Mouse (Mus musculus) liver, postnatal 0 days (tissue): ENCODE results near the gene Muc3. TPM values are rescaled to one million over a fixed set of nuclear protein-coding genes. Genes with fewer than 3 reads are reported as not detected.

Experiments
- ATAC-seq: fragments of 200-750 bp; cut with Nextera tagmentation; 2 replicates; pipeline ENCODE4 v1.8.0; 2017; ENCODE audit warnings: mild to moderate bottlenecking, moderate library complexity
- DNase-seq: peaks from one replicate; pipeline ENCODE4 v3.0.0-alpha.2; 2016
- H3K27ac ChIP-seq: fragments of 300-500 bp; sonication (generic); 2 replicates; pipeline ENCODE4 v1.5.1; 2014; ENCODE audit warnings: antibody characterized with exemption, moderate library complexity, mild to moderate bottlenecking, low read depth
- H3K27me3 ChIP-seq: fragments of 300-500 bp; sonication (generic); 2 replicates; pipeline ENCODE4 v1.6.1; 2014; ENCODE audit warnings: low read length, control low read depth, mixed read lengths; ENCODE audit not compliant: insufficient read depth
- H3K36me3 ChIP-seq: fragments of 300-500 bp; sonication (generic); replicated peaks from 2 replicates; pipeline ENCODE4 v1.6.1; 2014; ENCODE audit warnings: mild to moderate bottlenecking, control low read depth, low read length, moderate library complexity, mixed read lengths; ENCODE audit not compliant: insufficient read depth
- H3K4me1 ChIP-seq: fragments of 300-500 bp; sonication (generic); 2 replicates; pipeline ENCODE4 v1.6.1; 2014; ENCODE audit warnings: antibody characterized with exemption, mild to moderate bottlenecking, control low read depth; ENCODE audit not compliant: insufficient read depth
- H3K4me2 ChIP-seq: fragments of 300-500 bp; sonication (generic); 2 replicates; pipeline ENCODE4 v1.6.1; 2014; ENCODE audit warnings: low read depth, mild to moderate bottlenecking, low read length, moderate library complexity, mixed read lengths
- H3K4me3 ChIP-seq: fragments of 300-500 bp; sonication (generic); 2 replicates; pipeline ENCODE4 v1.5.1; 2014; ENCODE audit warnings: low read depth, low read length
- H3K9ac ChIP-seq: fragments of 300-500 bp; sonication (generic); replicated peaks from 2 replicates; pipeline ENCODE4 v1.6.1; 2014; ENCODE audit warnings: mild to moderate bottlenecking, moderate library complexity
- H3K9me3 ChIP-seq: fragments of 300-500 bp; sonication (generic); 2 replicates; pipeline ENCODE4 v1.6.1; 2016; ENCODE audit warnings: mild to moderate bottlenecking, control low read depth, low read length, mixed read lengths
- CTCF ChIP-seq: sonication (generic); IDR thresholded peaks from 2 replicates; pipeline ENCODE4 v1.5.1; 2016; ENCODE audit warnings: antibody characterized with exemption, low read depth
- EP300 ChIP-seq: IDR thresholded peaks from 2 replicates; pipeline ENCODE4 v1.6.1; 2016; ENCODE audit warnings: antibody characterized with exemption, low read depth, mild to moderate bottlenecking
- WGBS: fragments of 180-500 bp; shearing (Covaris S2); extraction: QIAGEN DNeasy Blood & Tissue Kit; methylation state at CpG from one replicate; pipeline ENCODE4 v1.1.7; 2014; ENCODE audit not compliant: insufficient replicate concordance; 5-methylcytosine and 5-hydroxymethylcytosine counted together
- polyA plus RNA-seq: library from polyadenylated mRNA; unstranded; fragments of >200 nt; fragmentation: Nextera tagmentation; extraction: Ambion mirVana; gene quantifications from 2 replicates; pipeline ENCODE4 v1.2.1, GENCODE M21; 2015

The Muc3 gene
- polyA plus RNA-seq, 1 experiment from 2014 or later: not detected

DNA sequence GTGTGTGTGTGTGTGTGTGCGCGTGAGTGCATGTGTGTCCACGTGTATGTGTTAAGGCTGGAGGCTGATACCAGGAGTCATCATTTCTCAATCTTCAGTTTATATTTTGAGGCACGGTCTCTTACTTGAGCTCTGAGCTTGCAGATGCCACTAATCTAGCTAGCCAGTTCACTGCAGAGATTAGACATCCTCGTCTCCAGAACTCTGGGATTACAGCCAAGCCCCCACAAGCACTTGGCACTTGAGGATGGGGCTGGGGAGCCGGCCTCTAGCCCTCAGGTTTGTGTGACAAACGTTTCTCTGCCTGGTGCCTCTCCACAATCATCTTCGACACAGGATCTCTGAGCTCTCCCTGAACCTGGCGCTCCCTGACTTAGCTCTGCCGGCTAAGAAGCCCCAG is 58.3 kb downstream of the Muc3 start:
- Histone ChIP-seq H3K27me3 (no peaks in the 10 kb centered on the region), H3K4me2 (no peak overlapping the region), H3K9me3 (no peaks in the 10 kb centered on the region), H3K4me1 (no peaks in the 10 kb centered on the region; the same call in 1 of the 2 replicates), H3K4me3 (no peak overlapping the region), H3K9ac (no peak overlapping the region), H3K36me3 (no peaks in the 10 kb centered on the region), H3K27ac (no peak overlapping the region)
- DNase-seq (no peak), ATAC-seq (no peak)
- TF ChIP-seq CTCF (no peak), EP300 (no peak)
- WGBS: 72% methylated on average over 10 of the region's 10 CpGs

DNA sequence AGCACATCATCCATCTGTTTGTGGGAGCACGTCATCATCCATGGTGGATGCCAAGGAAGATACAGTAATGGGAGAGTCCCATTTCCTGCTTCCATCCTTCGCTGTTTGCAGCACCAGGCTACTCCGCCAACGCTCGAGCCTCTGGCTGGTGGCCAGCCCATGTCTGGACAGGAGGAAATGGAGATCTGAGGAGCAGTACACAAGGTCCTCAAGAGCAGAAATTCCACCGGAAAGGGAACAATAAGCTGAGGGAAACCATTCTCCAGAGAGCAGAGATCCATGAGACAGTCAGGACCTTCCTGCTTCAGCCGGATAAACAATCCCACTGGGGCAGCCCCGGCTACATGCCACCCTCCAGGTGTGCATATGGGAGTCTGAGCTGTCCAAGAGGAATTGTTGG is 61.7 kb downstream of the Muc3 start:
- Histone ChIP-seq H3K27ac (no peak overlapping the region), H3K27me3 (no peaks in the 10 kb centered on the region), H3K9me3 (no peaks in the 10 kb centered on the region), H3K4me2 (no peak overlapping the region), H3K4me1 (no peaks in the 10 kb centered on the region), H3K36me3 (no peaks in the 10 kb centered on the region), H3K9ac (no peak overlapping the region), H3K4me3 (no peak overlapping the region)
- WGBS: 75% methylated on average over 8 of the region's 8 CpGs
- no peak for DNase-seq
- ATAC-seq: no peak; the same call in 1 of the 2 replicates
- TF ChIP-seq EP300 (peak; percentile 49; the same call in 1 of the 2 replicates), CTCF (no peak)

DNA sequence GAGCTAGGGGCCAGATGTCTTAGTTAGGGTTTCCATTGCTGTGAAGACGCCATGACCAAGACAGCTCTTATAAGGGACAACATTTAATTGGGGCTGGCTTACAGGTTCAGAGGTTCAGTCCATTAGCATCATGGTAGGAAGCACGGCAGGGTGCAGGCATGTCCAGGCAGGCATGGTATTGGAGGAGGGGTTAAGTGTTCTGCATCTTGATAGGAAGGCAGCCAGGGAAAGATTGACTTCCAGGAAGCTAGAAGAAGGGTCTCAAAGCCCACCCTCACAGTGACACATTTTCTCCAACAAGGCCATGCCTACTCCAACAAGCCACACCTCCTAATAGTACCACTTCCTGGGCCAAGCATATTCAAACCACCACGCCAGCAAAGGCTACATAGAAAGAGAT is 63.4 kb downstream of the Muc3 start:
- no peak for ATAC-seq
- Histone ChIP-seq H3K9me3 (no peaks in the 10 kb centered on the region), H3K36me3 (no peaks in the 10 kb centered on the region), H3K27me3 (no peaks in the 10 kb centered on the region), H3K4me3 (no peak overlapping the region), H3K4me2 (no peak overlapping the region), H3K9ac (no peak overlapping the region), H3K4me1 (no peaks in the 10 kb centered on the region), H3K27ac (no peak overlapping the region)
- DNase-seq: no peak
- 86% methylated on average over 3 of the region's 3 CpGs for WGBS
- TF ChIP-seq CTCF (no peak), EP300 (no peak)

DNA sequence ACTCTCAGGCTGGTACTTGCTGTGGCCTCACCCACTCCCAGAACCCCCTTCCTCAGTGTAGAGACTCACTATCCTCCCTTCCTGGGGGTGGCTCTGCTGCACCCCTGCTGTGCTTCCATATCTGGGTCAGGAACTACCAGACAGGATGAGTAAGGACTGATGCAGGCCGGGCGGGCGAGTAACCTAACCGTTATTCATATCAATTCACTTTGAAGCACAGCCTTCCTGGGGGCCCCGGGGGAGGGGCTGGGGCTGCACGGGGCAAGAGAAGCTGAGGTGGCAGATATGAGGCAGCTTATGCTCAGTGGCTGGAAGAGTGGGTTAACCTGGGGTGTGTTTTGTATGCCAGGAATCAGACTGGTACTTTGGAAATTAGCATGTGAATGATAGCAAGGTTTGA is 64.1 kb downstream of the Muc3 start:
- H3K4me1 ChIP-seq: no peaks in the 10 kb centered on the region
- DNase-seq (no peak), ATAC-seq (peak; percentile 77)
- TF ChIP-seq CTCF (no peak), EP300 (peak; percentile 49)
- H3K4me3 ChIP-seq: no peak overlapping the region
- no peak overlapping the region for H3K27ac ChIP-seq
- no peaks in the 10 kb centered on the region for H3K9me3 ChIP-seq
- H3K27me3 ChIP-seq: no peaks in the 10 kb centered on the region
- no peaks in the 10 kb centered on the region for H3K36me3 ChIP-seq
- no peak overlapping the region for H3K9ac ChIP-seq
- H3K4me2 ChIP-seq: no peak overlapping the region
- WGBS: 45% methylated on average over 6 of the region's 6 CpGs

Other genes starting within 250 kb of the Muc3 start
- 9.8 and 11.5 TPM in 2 replicates for gene Ift22, start 241.2 kb downstream of the Muc3 start, polyA plus RNA-seq
- gene Fis1, start 196.0 kb downstream of the Muc3 start, polyA plus RNA-seq: 173 and 176 TPM in 2 replicates
- 6.7 and 7.0 TPM in 2 replicates for gene Cldn15, start 182.7 kb downstream of the Muc3 start, polyA plus RNA-seq
- gene Plod3, start 162.3 kb downstream of the Muc3 start, polyA plus RNA-seq: 7.6 and 8.8 TPM in 2 replicates
- 44.1 and 47.2 TPM in 2 replicates for gene Znhit1, start 161.3 kb downstream of the Muc3 start, polyA plus RNA-seq
- not detected in 2 replicates for gene Vgf, start 122.9 kb downstream of the Muc3 start, polyA plus RNA-seq
- 57.9 and 60.7 TPM in 2 replicates for gene Ap1s1, start 103.2 kb downstream of the Muc3 start, polyA plus RNA-seq
- 0.23 and 0.25 TPM in 2 replicates for gene Serpine1, start 77.1 kb downstream of the Muc3 start, polyA plus RNA-seq
- 6.4 and 7.4 TPM in 2 replicates for gene Trim56, start 33.1 kb downstream of the Muc3 start, polyA plus RNA-seq
- 0.07 and 0.09 TPM in 2 replicates for gene Muc3a, start 63.1 kb upstream of the Muc3 start, polyA plus RNA-seq
- gene Ache, start 138.2 kb upstream of the Muc3 start, polyA plus RNA-seq: 10.3 and 11.1 TPM in 2 replicates
- gene Ufsp1, start 145.3 kb upstream of the Muc3 start, polyA plus RNA-seq: 9.1 and 9.5 TPM in 2 replicates
- gene Srrt, start 158.4 kb upstream of the Muc3 start, polyA plus RNA-seq: 24.1 and 28.2 TPM in 2 replicates
- gene Trip6, start 165.1 kb upstream of the Muc3 start, polyA plus RNA-seq: 7.5 and 9.2 TPM in 2 replicates
- gene Slc12a9, start 184.3 kb upstream of the Muc3 start, polyA plus RNA-seq: 2.9 and 3.2 TPM in 2 replicates
- gene Ephb4, start 200.8 kb upstream of the Muc3 start, polyA plus RNA-seq: 5.7 and 5.9 TPM in 2 replicates